Mouse (Mus musculus) MEL (cell line): ENCODE results near the gene Tprn. TPM values are rescaled to one million over a fixed set of nuclear protein-coding genes. Genes with fewer than 3 reads are reported as not detected.
A peak's percentile ranks its signal among the peaks of the same experiment; 100 is the strongest.

Experiments used
- DNase-seq: peaks from one replicate; pipeline ENCODE4 v3.0.0; 2011; ENCODE audit warnings: low read depth, low spot score
- H3K27ac ChIP-seq: 2 replicates; pipeline ENCODE4 v1.5.1; 2012; ENCODE audit warnings: low read depth, mild to moderate bottlenecking, control low read depth, low read length, moderate library complexity; ENCODE audit not compliant: control insufficient read depth
- H3K27me3 ChIP-seq, 2 experiments: fragments of 150-350 bp in 1 of 2; sonication (generic) in 1 of 2; 2 replicates each; pipeline ENCODE4 v1.6.1; 2012; ENCODE audit warnings: low read length in 2 of 2, mild to moderate bottlenecking in 2 of 2, improper control_type of control experiment in 1 of 2, moderate library complexity in 1 of 2; ENCODE audit not compliant: insufficient read depth in 2 of 2, control insufficient read depth in 1 of 2
- H3K36me3 ChIP-seq, 2 experiments: 2 replicates each; pipeline ENCODE4 v1.6.1; 2012 to 2014; ENCODE audit warnings: low read length in 2 of 2, improper control_type of control experiment in 1 of 2, inconsistent platforms in 1 of 2, mild to moderate bottlenecking in 1 of 2; ENCODE audit not compliant: insufficient read depth in 2 of 2, control insufficient read depth in 1 of 2
- H3K4me1 ChIP-seq, 2 experiments: fragments of 150-350 bp in 1 of 2; sonication (generic) in 1 of 2; 2 replicates each; pipeline ENCODE4 v1.6.1; 2012; ENCODE audit warnings: low read length in 2 of 2, improper control_type of control experiment in 1 of 2, mild to moderate bottlenecking in 1 of 2; ENCODE audit not compliant: insufficient read depth in 2 of 2, control insufficient read depth in 1 of 2
- H3K4me3 ChIP-seq, 2 experiments: fragments of 150-350 bp in 1 of 2; sonication (generic) in 1 of 2; 2 replicates each; pipeline ENCODE4 v1.5.1; 2012; ENCODE audit warnings: low read depth in 2 of 2, low read length in 2 of 2, mild to moderate bottlenecking in 2 of 2, moderate library complexity in 2 of 2, control low read depth in 1 of 2, improper control_type of control experiment in 1 of 2; ENCODE audit not compliant: control insufficient read depth in 1 of 2, insufficient read depth in 1 of 2
- H3K79me2 ChIP-seq: 2 replicates; pipeline ENCODE4 v1.6.1; 2012; ENCODE audit warnings: mild to moderate bottlenecking, low read length, moderate library complexity; ENCODE audit not compliant: control insufficient read depth, poor library complexity, insufficient read depth
- H3K9ac ChIP-seq: 2 replicates; pipeline ENCODE4 v1.6.1; 2012; ENCODE audit warnings: low read depth, mild to moderate bottlenecking, control low read depth, low read length, moderate library complexity; ENCODE audit not compliant: control insufficient read depth, poor library complexity, severe bottlenecking
- H3K9me3 ChIP-seq: fragments of 150-350 bp; sonication (generic); replicated peaks from 2 replicates; pipeline ENCODE4 v1.6.1; 2012; ENCODE audit warnings: mild to moderate bottlenecking, low read length, improper control_type of control experiment, moderate library complexity; ENCODE audit not compliant: insufficient read depth
- BHLHE40 ChIP-seq: IDR thresholded peaks from 2 replicates; pipeline ENCODE4 v1.6.1; 2012; ENCODE audit warnings: low read depth, mild to moderate bottlenecking, inconsistent platforms, low read length, improper control_type of control experiment, borderline replicate concordance
- CHD1 ChIP-seq: IDR thresholded peaks from 2 replicates; pipeline ENCODE4 v1.6.1; 2012; ENCODE audit warnings: low read depth, mild to moderate bottlenecking, inconsistent platforms, low read length, improper control_type of control experiment
- CTCF ChIP-seq, 3 experiments: IDR thresholded peaks in 2 of 3; conservative IDR thresholded peaks in 1 of 3; 2 replicates each; pipeline ENCODE4 v1.5.1; 2011 to 2012; ENCODE audit warnings: low read length in 3 of 3, low read depth in 2 of 3, mild to moderate bottlenecking in 2 of 3, improper control_type of control experiment in 1 of 3, inconsistent platforms in 1 of 3, mixed read lengths in 1 of 3, moderate library complexity in 1 of 3; ENCODE audit not compliant: control insufficient read depth in 1 of 3, insufficient read depth in 1 of 3, poor library complexity in 1 of 3, severe bottlenecking in 1 of 3
- EP300 ChIP-seq, 2 experiments: IDR thresholded peaks; 2 replicates each; pipeline ENCODE4 v1.6.1; 2011; ENCODE audit warnings: improper control_type of control experiment in 2 of 2, low read length in 2 of 2, low read depth in 1 of 2, mild to moderate bottlenecking in 1 of 2
- GATA1 ChIP-seq: IDR thresholded peaks from 2 replicates; pipeline ENCODE4 v1.6.1; 2011; ENCODE audit warnings: low read depth, low read length, improper control_type of control experiment
- HCFC1 ChIP-seq: IDR thresholded peaks from 2 replicates; pipeline ENCODE4 v1.6.1; 2012; ENCODE audit warnings: low read depth, mild to moderate bottlenecking, inconsistent platforms, low read length, improper control_type of control experiment, moderate library complexity
- MAFK ChIP-seq: IDR thresholded peaks from 2 replicates; pipeline ENCODE4 v1.6.1; 2011; ENCODE audit warnings: low read depth, mild to moderate bottlenecking, low read length, improper control_type of control experiment, borderline replicate concordance
- MEF2A ChIP-seq: IDR thresholded peaks from 2 replicates; pipeline ENCODE4 v1.6.1; 2014; ENCODE audit warnings: low read depth, mild to moderate bottlenecking, inconsistent platforms, low read length, improper control_type of control experiment; ENCODE audit not compliant: poor library complexity, insufficient replicate concordance, severe bottlenecking; ENCODE audit errors: extremely low read depth
- MXI1 ChIP-seq: IDR thresholded peaks from 2 replicates; pipeline ENCODE4 v1.6.1; 2011; ENCODE audit warnings: mild to moderate bottlenecking, low read depth, low read length, improper control_type of control experiment
- NRF1 ChIP-seq: IDR thresholded peaks from 2 replicates; pipeline ENCODE4 v1.6.1; 2014; ENCODE audit warnings: low read depth, mild to moderate bottlenecking, inconsistent platforms, low read length, improper control_type of control experiment, moderate library complexity; ENCODE audit not compliant: poor library complexity, insufficient read depth, severe bottlenecking
- RAD21 ChIP-seq: IDR thresholded peaks from 2 replicates; pipeline ENCODE4 v1.6.1; 2011; ENCODE audit warnings: mild to moderate bottlenecking, low read depth, low read length, improper control_type of control experiment
- RCOR1 ChIP-seq: IDR thresholded peaks from 2 replicates; pipeline ENCODE4 v1.6.1; 2012; ENCODE audit warnings: low read depth, mild to moderate bottlenecking, inconsistent platforms, low read length, improper control_type of control experiment
- SMC3 ChIP-seq: IDR thresholded peaks from 2 replicates; pipeline ENCODE4 v1.6.1; 2011; ENCODE audit warnings: low read depth, low read length, improper control_type of control experiment
- TBP ChIP-seq: IDR thresholded peaks from 2 replicates; pipeline ENCODE4 v1.8.0; 2011; ENCODE audit warnings: low read depth, low read length, improper control_type of control experiment
- TCF12 ChIP-seq: IDR thresholded peaks from 2 replicates; pipeline ENCODE4 v1.6.1; 2014; ENCODE audit warnings: low read depth, mild to moderate bottlenecking, inconsistent platforms, low read length, improper control_type of control experiment, moderate library complexity
- USF1 ChIP-seq: IDR thresholded peaks from 2 replicates; pipeline ENCODE4 v1.6.1; 2014; ENCODE audit warnings: low read depth, mild to moderate bottlenecking, inconsistent platforms, low read length, improper control_type of control experiment, moderate library complexity
- ZC3H11A ChIP-seq: IDR thresholded peaks from 2 replicates; pipeline ENCODE4 v1.6.1; 2012; ENCODE audit warnings: low read depth, mild to moderate bottlenecking, inconsistent platforms, low read length, improper control_type of control experiment
- ZKSCAN1 ChIP-seq: IDR thresholded peaks from 2 replicates; pipeline ENCODE4 v1.6.1; 2012; ENCODE audit warnings: low read depth, mild to moderate bottlenecking, inconsistent platforms, low read length, improper control_type of control experiment, moderate library complexity
- ZMIZ1 ChIP-seq: IDR thresholded peaks from 2 replicates; pipeline ENCODE4 v1.6.1; 2012; ENCODE audit warnings: low read depth, mild to moderate bottlenecking, inconsistent platforms, low read length, improper control_type of control experiment, moderate library complexity
- polyA plus RNA-seq, 2 experiments: library from polyadenylated mRNA; stranded (reverse) in 1 of 2; unstranded in 1 of 2; fragments of >175 nt in 1 of 2; fragments of >200 nt in 1 of 2; gene quantifications; 2 replicates each; pipeline versions ENCODE4 v1.2.1 to v1.2.4; 2012; ENCODE audit warnings: low replicate concordance in 2 of 2, low read depth in 1 of 2; ENCODE audit not compliant: insufficient read length in 2 of 2, insufficient read depth in 1 of 2, missing spikeins in 1 of 2
- total RNA-seq: library from RNA; depleted of rRNA; stranded (reverse); fragments of 300-350 nt; gene quantifications from 2 replicates; pipeline ENCODE4 v1.2.3, GENCODE M21; 2012

Tprn gene
- total and polyA plus RNA-seq, 3 experiments: 32.9 to 50.8 TPM; not detected in 1

DNA sequence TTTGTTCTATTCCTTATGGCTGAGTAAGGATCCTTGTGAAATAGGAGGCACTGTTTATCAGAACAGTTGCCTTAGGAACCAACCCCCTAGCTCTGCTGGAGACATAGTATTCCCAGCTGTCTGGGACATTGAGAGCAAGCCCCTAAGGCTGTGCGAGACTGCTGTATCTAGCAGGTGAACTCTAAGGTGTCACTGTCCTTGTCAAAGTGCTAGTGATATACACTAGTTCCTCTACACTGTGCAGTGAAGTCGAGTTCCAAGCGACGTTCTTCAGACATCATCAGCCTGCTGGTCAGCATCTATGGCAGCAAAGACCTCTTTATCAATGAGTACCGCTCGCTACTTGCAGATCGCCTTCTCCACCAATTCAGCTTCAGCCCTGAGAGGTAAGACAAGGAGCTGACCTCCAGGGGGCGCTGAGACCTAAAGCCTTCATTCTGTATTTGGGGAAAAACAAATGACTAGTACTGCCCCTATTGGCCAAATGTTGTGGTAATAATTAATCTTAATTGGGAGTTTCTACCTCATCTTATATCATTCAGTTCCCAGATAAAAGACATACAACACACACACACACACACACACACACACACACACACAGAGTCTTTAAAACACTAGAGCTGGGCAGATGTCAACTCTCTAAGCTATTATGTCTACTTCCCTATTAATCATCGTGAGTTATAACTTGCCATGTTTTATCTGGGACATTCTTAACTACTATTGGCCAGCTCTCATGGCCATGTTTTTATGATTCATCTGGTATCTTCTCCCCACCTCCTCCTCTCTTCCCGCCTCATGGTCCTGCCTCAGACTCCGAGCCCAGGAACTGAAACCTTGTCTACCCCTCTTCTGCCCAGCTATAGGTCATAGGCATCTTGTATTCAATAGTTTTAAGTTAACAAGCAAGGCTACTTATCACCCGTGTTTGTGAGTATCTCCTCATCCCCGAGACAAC lies 16.8 kb downstream of the Tprn start:
- Histone ChIP-seq H3K36me3 (peaks cover 0 to 1% of the 10 kb centered on the region in 2 experiments; a peak in 2 of 4 replicates), H3K27ac (no peak overlapping the region), H3K27me3 (no peaks in the 10 kb centered on the region), H3K79me2 (no peaks in the 10 kb centered on the region), H3K4me1 (no peaks in the 10 kb centered on the region), H3K9me3 (no peaks in the 10 kb centered on the region), H3K4me3 (no peak overlapping the region), H3K9ac (no peak overlapping the region)
- peak; percentile 91 for DNase-seq
- TF ChIP-seq BHLHE40 (no peak), RAD21 (peak; percentile 70), MEF2A (no peak), TCF12 (no peak), TBP (0 out of 2 replicates have a peak, but pooled peaks have one; percentile 33), CTCF (IDR thresholded peaks at IDR 0.05 in 2 of 3, conservative IDR thresholded peaks at IDR 0.05 in 1 of 3; ENCODE audit: control insufficient read depth in 1 of 3, insufficient read depth in 1 of 3, low read depth in 2 of 3, low read length in 3 of 3, poor library complexity in 1 of 3, severe bottlenecking in 1 of 3) (peak; percentile 81 to 99 (median 82)), EP300 (IDR thresholded peaks at IDR 0.05; ENCODE audit: low read depth in 1 of 2, low read length in 2 of 2) (no peak), SMC3 (peak; percentile 80), USF1 (no peak), RCOR1 (no peak), ZKSCAN1 (no peak), MAFK (no peak), ZC3H11A (peak; percentile 40), MXI1 (no peak)

- H3K36me3 ChIP-seq: peaks cover 0 to 11% of the 10 kb centered on the region in 2 experiments; a peak in 2 of 4 replicates
- H3K9ac ChIP-seq: no peak overlapping the region
- peaks cover 7 to 35% of the 10 kb centered on the region in 2 experiments for H3K4me1 ChIP-seq
- H3K27me3 ChIP-seq: no peaks in the 10 kb centered on the region
- DNase-seq: no peak
- TF ChIP-seq HCFC1: no peak
- no peak for TF ChIP-seq CHD1
- no peak for TF ChIP-seq ZMIZ1
- TF ChIP-seq GATA1: no peak
- TF ChIP-seq NRF1: no peak
- H3K4me3 ChIP-seq: no peak overlapping the region
- no peak overlapping the region for H3K27ac ChIP-seq
- no peaks in the 10 kb centered on the region for H3K79me2 ChIP-seq
- no peaks in the 10 kb centered on the region for H3K9me3 ChIP-seq
These were observed 23.1 kb downstream of the Tprn start for GRCm38 (mm10) chr2:25285551-25285950.
